Mouse (Mus musculus): ENCODE results near the gene Prmt9.

DNA sequence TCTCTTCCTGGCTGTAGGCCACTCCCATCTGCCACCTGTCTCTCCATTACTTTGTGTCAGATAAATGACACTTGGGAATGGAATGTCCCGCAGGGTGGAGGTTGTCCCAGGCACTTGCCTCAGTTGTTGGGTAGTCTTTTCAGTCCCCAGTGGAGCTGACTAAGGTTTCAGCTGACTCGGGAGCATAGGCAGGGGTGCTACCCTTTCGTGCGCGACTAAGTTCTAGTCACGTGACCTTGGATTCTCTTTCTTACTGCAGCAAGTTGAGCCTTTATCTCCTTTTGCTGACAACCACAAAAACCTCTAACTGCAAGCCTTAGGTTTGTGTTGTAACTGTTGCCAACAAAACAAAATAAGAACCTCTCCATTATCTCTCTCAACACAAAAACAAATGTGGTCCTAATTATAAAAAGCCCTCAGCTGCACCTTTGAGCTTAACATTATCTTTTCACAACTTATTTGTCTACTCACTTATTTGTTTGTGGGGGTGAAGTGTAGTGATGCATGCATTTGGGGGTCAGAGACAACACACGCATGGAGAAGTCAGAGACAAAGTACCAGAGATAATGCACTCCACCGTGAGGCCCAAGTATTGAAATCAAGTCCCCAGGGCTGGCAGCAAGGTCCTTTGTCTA, 14.7 kb upstream of the Prmt9 start:
- TF ChIP-seq TAL1 (IDR thresholded peaks at IDR 0.05; ENCODE audit: low read length), result no peak
- no peak for TF ChIP-seq GATA1 (IDR thresholded peaks at IDR 0.05; ENCODE audit: low read length)
